Mouse (Mus musculus): ENCODE data around the gene Olfr994. TPM values are rescaled to one million over a fixed set of nuclear protein-coding genes. Genes with fewer than 3 reads are reported as not detected.

Gene Olfr994
- not detected in 2 replicates for polyA plus RNA-seq (2015; fragmentation: Nextera tagmentation; extraction: Ambion mirVana)

GRCm38 (mm10) chr2:85436351-85436750 is at the start of gene Olfr994:
TSS of gene Olfr994 (minus strand) at chr2:85436451.
- no peak within 1 kb of the TSS for H3K4me2 ChIP-seq (replicated peaks; ENCODE audit: low read depth, low read length)
- H3K27me3 ChIP-seq (ENCODE audit: insufficient read depth, low read length) = no peaks in the 10 kb centered on the region
- ATAC-seq (ENCODE audit: low FRiP score, low TSS enrichment) = no peak
- H3K4me3 ChIP-seq (ENCODE audit: low read length) = no peak within 1 kb of the TSS
- no peaks in the 10 kb centered on the region for H3K4me1 ChIP-seq (ENCODE audit: insufficient read depth, low read length)
- no peaks in the 10 kb centered on the region for H3K36me3 ChIP-seq (ENCODE audit: insufficient read depth, low read length)
- no peaks in the 10 kb centered on the region for H3K9me3 ChIP-seq (ENCODE audit: low read length)
- no peak within 1 kb of the TSS for H3K27ac ChIP-seq (ENCODE audit: low read length)
- no peak within 1 kb of the TSS for H3K9ac ChIP-seq (replicated peaks; ENCODE audit: low read length)
- WGBS = 88% methylated on average over 3 of the region's 3 CpGs

GRCm38 (mm10) chr2:85466801-85467325 is 30.6 kb upstream of the Olfr994 start:
- Histone ChIP-seq H3K27me3 (ENCODE audit: insufficient read depth, low read length) (no peaks in the 10 kb centered on the region), H3K4me1 (ENCODE audit: insufficient read depth, low read length) (no peaks in the 10 kb centered on the region), H3K36me3 (ENCODE audit: insufficient read depth, low read length) (no peaks in the 10 kb centered on the region), H3K4me2 (replicated peaks; ENCODE audit: low read depth, low read length) (no peak overlapping the region), H3K27ac (ENCODE audit: low read length) (no peak overlapping the region), H3K4me3 (ENCODE audit: low read length) (no peak overlapping the region), H3K9ac (replicated peaks; ENCODE audit: low read length) (no peak overlapping the region), H3K9me3 (ENCODE audit: low read length) (no peaks in the 10 kb centered on the region)
- WGBS = 77% methylated on average over 3 of the region's 3 CpGs
- no peak for ATAC-seq (ENCODE audit: low FRiP score, low TSS enrichment)

GRCm38 (mm10) chr2:85443539-85443938 is 7.3 kb upstream of the Olfr994 start, which contains the start of gene Olfr995:
TSS of gene Olfr995 (minus strand) at chr2:85443639.
- no peaks in the 10 kb centered on the region for H3K27me3 ChIP-seq (ENCODE audit: insufficient read depth, low read length)
- H3K9me3 ChIP-seq (ENCODE audit: low read length) = no peaks in the 10 kb centered on the region
- H3K36me3 ChIP-seq (ENCODE audit: insufficient read depth, low read length) = no peaks in the 10 kb centered on the region
- H3K27ac ChIP-seq (ENCODE audit: low read length) = no peak within 1 kb of the TSS
- no peak within 1 kb of the TSS for H3K4me3 ChIP-seq (ENCODE audit: low read length)
- H3K4me1 ChIP-seq (ENCODE audit: insufficient read depth, low read length) = no peaks in the 10 kb centered on the region
- no peak within 1 kb of the TSS for H3K9ac ChIP-seq (replicated peaks; ENCODE audit: low read length)
- H3K4me2 ChIP-seq (replicated peaks; ENCODE audit: low read depth, low read length) = no peak within 1 kb of the TSS
- 36% methylated on average over 1 of the region's 1 CpGs for WGBS
- ATAC-seq (ENCODE audit: low FRiP score, low TSS enrichment) = no peak

DNA sequence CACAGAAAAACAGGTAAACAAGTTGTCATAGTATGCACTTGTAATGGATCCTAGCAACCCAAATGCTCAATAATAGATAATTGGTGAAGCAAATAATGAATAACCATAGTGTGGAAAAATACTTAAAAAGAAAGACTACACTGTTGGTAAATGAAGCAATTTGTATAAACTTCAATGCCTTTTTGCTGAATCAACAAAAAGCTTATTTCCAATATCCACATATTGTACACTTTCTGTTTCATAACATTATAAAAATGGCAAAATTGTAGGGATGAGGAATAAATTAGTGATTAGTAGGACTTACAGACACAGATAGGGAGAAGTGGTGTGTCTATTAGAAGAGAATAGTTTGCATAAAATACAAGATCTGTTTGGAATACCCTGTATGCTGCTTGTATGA is 6.3 kb upstream of the Olfr994 start:
- H3K4me3 ChIP-seq (ENCODE audit: low read length) = no peak overlapping the region
- H3K9me3 ChIP-seq (ENCODE audit: low read length) = no peaks in the 10 kb centered on the region
- no peaks in the 10 kb centered on the region for H3K36me3 ChIP-seq (ENCODE audit: insufficient read depth, low read length)
- H3K27me3 ChIP-seq (ENCODE audit: insufficient read depth, low read length) = no peaks in the 10 kb centered on the region
- no peak overlapping the region for H3K27ac ChIP-seq (ENCODE audit: low read length)
- no peak for ATAC-seq (ENCODE audit: low FRiP score, low TSS enrichment)
- no peaks in the 10 kb centered on the region for H3K4me1 ChIP-seq (ENCODE audit: insufficient read depth, low read length)
- H3K9ac ChIP-seq (replicated peaks; ENCODE audit: low read length) = no peak overlapping the region
- no peak overlapping the region for H3K4me2 ChIP-seq (replicated peaks; ENCODE audit: low read depth, low read length)

DNA sequence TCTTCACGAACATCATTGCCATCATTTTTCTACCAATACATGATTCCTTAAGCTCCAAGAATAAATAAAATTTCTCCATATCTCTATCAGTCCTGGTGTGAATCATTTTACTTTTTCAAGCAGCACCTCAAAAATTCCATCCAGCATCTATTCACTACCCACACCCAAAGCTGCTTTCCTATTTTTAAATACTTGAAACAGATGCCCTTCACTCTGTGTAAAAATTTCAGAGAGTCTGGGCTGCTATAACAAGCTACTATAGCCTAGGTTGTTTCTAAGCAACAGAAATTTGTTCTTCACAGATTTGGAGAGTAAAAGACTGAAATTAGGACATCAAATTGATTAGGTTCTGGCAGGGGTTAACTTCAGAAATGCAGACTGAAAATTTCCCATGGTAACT is 10.4 kb downstream of the Olfr994 start:
- Histone ChIP-seq H3K9ac (replicated peaks; ENCODE audit: low read length) (no peak overlapping the region), H3K4me1 (ENCODE audit: insufficient read depth, low read length) (no peaks in the 10 kb centered on the region), H3K27ac (ENCODE audit: low read length) (no peak overlapping the region), H3K9me3 (ENCODE audit: low read length) (no peaks in the 10 kb centered on the region), H3K4me3 (ENCODE audit: low read length) (no peak overlapping the region), H3K36me3 (ENCODE audit: insufficient read depth, low read length) (no peaks in the 10 kb centered on the region), H3K27me3 (ENCODE audit: insufficient read depth, low read length) (no peaks in the 10 kb centered on the region), H3K4me2 (replicated peaks; ENCODE audit: low read depth, low read length) (no peak overlapping the region)
- no peak for ATAC-seq (ENCODE audit: low FRiP score, low TSS enrichment)
- 94% methylated on average over 1 of the region's 1 CpGs for WGBS

DNA sequence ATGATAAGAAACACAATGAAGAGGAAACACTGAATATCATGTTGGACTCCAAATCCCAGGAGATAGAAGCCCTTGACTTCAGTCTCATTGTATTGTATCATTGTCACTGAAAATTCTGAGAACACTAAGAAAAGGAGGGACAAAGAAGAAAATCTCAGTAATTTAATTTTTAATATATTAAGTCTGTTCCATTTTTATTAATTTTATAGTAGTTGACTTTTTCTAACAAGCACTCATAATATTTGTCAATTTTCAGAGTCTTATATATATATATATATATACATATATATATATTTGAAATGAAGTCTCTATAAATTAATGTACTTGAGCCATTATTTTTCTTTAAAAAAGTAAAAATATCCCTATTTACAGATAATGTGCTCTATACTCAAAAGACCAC is 21.5 kb downstream of the Olfr994 start, which contains the start of gene Olfr993:
Olfr993 (minus strand) TSS at position 101 of the 400 bp plus-strand sequence.
- no peak within 1 kb of the TSS for H3K9ac ChIP-seq (replicated peaks; ENCODE audit: low read length)
- no peak within 1 kb of the TSS for H3K27ac ChIP-seq (ENCODE audit: low read length)
- no peaks in the 10 kb centered on the region for H3K36me3 ChIP-seq (ENCODE audit: insufficient read depth, low read length)
- no peak for ATAC-seq (ENCODE audit: low FRiP score, low TSS enrichment)
- H3K9me3 ChIP-seq (ENCODE audit: low read length) = no peaks in the 10 kb centered on the region
- H3K4me1 ChIP-seq (ENCODE audit: insufficient read depth, low read length) = no peaks in the 10 kb centered on the region
- H3K4me2 ChIP-seq (replicated peaks; ENCODE audit: low read depth, low read length) = no peak within 1 kb of the TSS
- no peak within 1 kb of the TSS for H3K4me3 ChIP-seq (ENCODE audit: low read length)
- H3K27me3 ChIP-seq (ENCODE audit: insufficient read depth, low read length) = no peaks in the 10 kb centered on the region

- no peaks in the 10 kb centered on the region for H3K27me3 ChIP-seq (ENCODE audit: insufficient read depth, low read length)
Measured at GRCm38 (mm10) chr2:85409369-85409768, 26.9 kb downstream of the Olfr994 start, which contains the start of gene Olfr992. TSS of gene Olfr992 (minus strand) at chr2:85409469.

More at GRCm38 (mm10) chr2:85409369-85409768, 26.9 kb downstream of the Olfr994 start, which contains the start of gene Olfr992:
- Histone ChIP-seq H3K36me3 (ENCODE audit: insufficient read depth, low read length) (no peaks in the 10 kb centered on the region), H3K9ac (replicated peaks; ENCODE audit: low read length) (no peak within 1 kb of the TSS), H3K27ac (ENCODE audit: low read length) (no peak within 1 kb of the TSS), H3K4me1 (ENCODE audit: insufficient read depth, low read length) (no peaks in the 10 kb centered on the region), H3K4me2 (replicated peaks; ENCODE audit: low read depth, low read length) (no peak within 1 kb of the TSS), H3K9me3 (ENCODE audit: low read length) (no peaks in the 10 kb centered on the region), H3K4me3 (ENCODE audit: low read length) (no peak within 1 kb of the TSS)
- no peak for ATAC-seq (ENCODE audit: low FRiP score, low TSS enrichment)
- 54% methylated on average over 2 of the region's 2 CpGs for WGBS

Other genes with a start within 250 kb of the Olfr994 start
- 0.68 and 0.80 TPM in 2 replicates for gene Lrrc55, start 239.3 kb downstream of the Olfr994 start, polyA plus RNA-seq (2015; fragmentation: Nextera tagmentation; extraction: Ambion mirVana)
- gene Olfr987, start 97.1 kb downstream of the Olfr994 start, polyA plus RNA-seq (2015; fragmentation: Nextera tagmentation; extraction: Ambion mirVana) = not detected in 2 replicates
- not detected in 2 replicates for gene Olfr988, start 73.2 kb downstream of the Olfr994 start, polyA plus RNA-seq (2015; fragmentation: Nextera tagmentation; extraction: Ambion mirVana)
- not detected in 2 replicates for gene Olfr992, start 27.0 kb downstream of the Olfr994 start, polyA plus RNA-seq (2015; fragmentation: Nextera tagmentation; extraction: Ambion mirVana)
- not detected in 2 replicates for gene Olfr993, start 21.6 kb downstream of the Olfr994 start, polyA plus RNA-seq (2015; fragmentation: Nextera tagmentation; extraction: Ambion mirVana)
- not detected in 2 replicates for gene Olfr995, start 7.2 kb upstream of the Olfr994 start, polyA plus RNA-seq (2015; fragmentation: Nextera tagmentation; extraction: Ambion mirVana)
- not detected in 2 replicates for gene 4833423E24Rik, start 82.6 kb upstream of the Olfr994 start, polyA plus RNA-seq (2015; fragmentation: Nextera tagmentation; extraction: Ambion mirVana)
- not detected in 2 replicates for gene Olfr996, start 142.8 kb upstream of the Olfr994 start, polyA plus RNA-seq (2015; fragmentation: Nextera tagmentation; extraction: Ambion mirVana)
- gene Olfr998, start 152.5 kb upstream of the Olfr994 start, polyA plus RNA-seq (2015; fragmentation: Nextera tagmentation; extraction: Ambion mirVana) = not detected in 2 replicates
- gene Olfr1000, start 175.5 kb upstream of the Olfr994 start, polyA plus RNA-seq (2015; fragmentation: Nextera tagmentation; extraction: Ambion mirVana) = not detected in 2 replicates
- not detected in 2 replicates for gene Olfr1002, start 214.3 kb upstream of the Olfr994 start, polyA plus RNA-seq (2015; fragmentation: Nextera tagmentation; extraction: Ambion mirVana)
- gene Olfr154, start 228.0 kb upstream of the Olfr994 start, polyA plus RNA-seq (2015; fragmentation: Nextera tagmentation; extraction: Ambion mirVana) = not detected in 2 replicates
- not detected in 2 replicates for gene Olfr1006, start 242.3 kb upstream of the Olfr994 start, polyA plus RNA-seq (2015; fragmentation: Nextera tagmentation; extraction: Ambion mirVana)